Mouse (Mus musculus): ENCODE measurements at regions not wholly inside any gene's neighbourhood (a gene's known extent, or its start where the extent isn't known, plus 50 kb on each side); places are given as distances from the start of the nearest gene placed in this dataset.

DNA sequence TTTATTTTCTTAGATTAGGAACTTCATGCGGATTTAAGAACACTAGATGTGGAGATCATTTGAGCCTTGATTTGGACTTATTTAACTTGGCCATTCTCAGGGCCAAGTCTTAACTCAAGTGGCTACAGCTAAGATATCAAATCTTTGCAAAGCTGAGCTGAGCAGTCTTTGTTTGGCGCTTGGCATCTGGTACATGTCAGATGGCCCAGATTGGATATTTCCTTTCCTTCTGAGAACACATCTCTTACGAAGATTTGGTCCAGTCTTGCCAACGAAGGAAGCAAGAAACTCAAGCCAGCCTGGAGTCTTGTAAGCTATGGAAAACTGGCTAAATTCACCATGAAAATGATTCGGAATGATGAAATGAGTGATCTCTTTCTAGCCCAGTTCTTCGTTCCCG lies 59.1 kb upstream of the Cdc42ep3 start:
- Histone ChIP-seq H3K4me1 (ENCODE audit: control insufficient read depth, insufficient read depth, insufficient read length, low read length) (no peaks in the 10 kb centered on the region), H3K4me3 (ENCODE audit: insufficient read depth, low read depth, low read length) (no peak overlapping the region), H3K27ac (replicated peaks; ENCODE audit: low read depth, low read length) (no peak overlapping the region)

DNA sequence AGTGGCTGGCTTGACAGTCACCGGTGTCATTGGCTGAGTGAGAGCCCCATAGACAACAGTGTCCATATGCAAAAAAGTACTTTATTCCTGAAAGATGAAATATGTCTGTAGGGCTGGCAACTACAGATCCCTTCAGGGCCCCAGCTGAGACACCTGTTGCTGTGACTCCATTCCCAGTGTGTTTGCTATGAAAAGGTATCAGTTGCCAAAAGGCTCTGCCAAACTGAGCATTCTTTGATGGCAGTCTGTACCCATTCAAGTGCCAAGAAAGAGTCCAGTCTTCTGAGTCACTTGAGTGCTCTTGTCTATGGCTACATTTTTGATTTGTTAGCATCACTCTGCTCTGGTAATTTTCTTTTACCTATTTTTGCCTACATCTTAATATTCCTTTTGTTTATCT lies 63.1 kb upstream of the Cdc42ep3 start:
- no peaks in the 10 kb centered on the region for H3K4me1 ChIP-seq (ENCODE audit: control insufficient read depth, insufficient read depth, insufficient read length, low read length)
- H3K4me3 ChIP-seq (ENCODE audit: insufficient read depth, low read depth, low read length), result no peak overlapping the region

DNA sequence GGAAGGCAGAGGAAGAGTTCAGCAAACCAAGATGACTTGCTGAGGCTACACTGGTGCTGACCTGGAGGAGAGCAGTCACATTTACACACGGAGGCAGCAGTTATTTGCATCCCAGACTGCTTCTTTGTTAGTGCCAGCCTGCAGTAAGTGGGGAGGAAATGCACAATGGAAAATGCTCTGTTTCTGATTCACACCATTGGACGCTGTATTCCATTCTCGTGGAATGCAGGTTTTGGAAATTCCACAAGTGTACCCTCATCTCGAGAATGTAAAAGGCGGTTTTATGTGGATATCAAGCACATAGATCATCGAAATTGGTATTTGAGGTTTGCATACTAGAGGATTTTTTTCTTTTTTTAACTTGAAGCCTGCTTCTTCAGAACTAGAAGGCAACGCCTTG lies 66.7 kb upstream of the Cdc42ep3 start:
- no peak overlapping the region for H3K27ac ChIP-seq (replicated peaks; ENCODE audit: low read depth, low read length)
- no peak overlapping the region for H3K4me3 ChIP-seq (ENCODE audit: insufficient read depth, low read depth, low read length)
- H3K4me1 ChIP-seq (ENCODE audit: control insufficient read depth, insufficient read depth, insufficient read length, low read length), result no peaks in the 10 kb centered on the region

More for the DNA sequence above, 63.1 kb upstream of the Cdc42ep3 start:
- no peak overlapping the region for H3K27ac ChIP-seq (replicated peaks; ENCODE audit: low read depth, low read length)

DNA sequence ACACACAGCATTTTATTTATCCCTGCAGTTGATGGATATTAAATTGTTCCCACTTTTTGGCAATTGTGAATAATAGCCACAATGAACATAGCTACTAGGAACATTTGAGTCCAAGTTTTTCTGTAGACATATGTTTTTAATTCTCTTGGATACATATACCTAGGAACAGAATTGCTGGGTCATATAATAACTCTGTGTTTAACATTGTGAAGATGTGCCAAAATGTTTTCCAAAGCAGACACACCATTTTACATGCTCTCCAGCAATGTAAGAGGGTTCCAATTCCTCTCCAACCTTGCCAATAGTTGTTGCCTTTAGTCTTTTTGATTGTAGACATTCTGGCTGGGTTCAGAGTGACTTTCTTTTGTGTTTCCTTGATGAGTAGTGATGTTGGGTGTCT lies 84.3 kb upstream of the Cdc42ep3 start:
- no peak overlapping the region for H3K4me3 ChIP-seq (ENCODE audit: insufficient read depth, low read depth, low read length)
- H3K27ac ChIP-seq (replicated peaks; ENCODE audit: low read depth, low read length), result no peak overlapping the region
- H3K4me1 ChIP-seq (ENCODE audit: control insufficient read depth, insufficient read depth, insufficient read length, low read length), result peaks cover 3% of the 10 kb centered on the region; the same call in 1 of the 2 replicates

DNA sequence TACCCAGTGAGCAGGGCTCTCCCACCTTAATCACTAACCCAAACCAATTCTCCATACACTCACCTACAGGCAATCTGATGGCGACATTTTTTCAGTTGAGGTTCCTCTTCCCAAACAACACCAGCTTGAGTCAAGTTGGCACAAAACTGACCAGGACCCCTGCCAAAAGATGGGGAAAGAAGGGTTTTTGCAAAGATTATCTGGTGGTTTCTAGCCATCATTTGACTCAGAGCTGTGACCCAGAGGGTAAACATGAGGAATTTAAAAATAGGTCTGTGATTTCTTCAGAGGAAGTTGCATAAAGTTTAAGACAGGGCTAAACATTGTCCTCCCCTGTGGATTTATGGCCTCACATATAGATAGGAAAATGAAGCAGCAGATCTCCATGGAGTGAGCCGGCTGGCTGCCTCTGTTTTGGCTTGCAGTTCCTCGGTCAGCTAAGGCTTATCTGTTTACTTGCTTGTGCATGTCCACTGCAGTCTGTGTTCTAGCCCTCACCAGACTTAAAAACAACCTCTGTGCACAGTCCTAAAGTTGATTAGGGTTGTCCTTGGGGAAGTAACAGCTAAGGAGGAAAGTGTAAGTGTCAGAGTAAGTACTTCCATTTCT lies 87.7 kb upstream of the Cdc42ep3 start:
- no peak overlapping the region for H3K27ac ChIP-seq (replicated peaks; ENCODE audit: low read depth, low read length)
- peaks cover 3% of the 10 kb centered on the region; the same call in 1 of the 2 replicates for H3K4me1 ChIP-seq (ENCODE audit: control insufficient read depth, insufficient read depth, insufficient read length, low read length)
- H3K4me3 ChIP-seq (ENCODE audit: insufficient read depth, low read depth, low read length), result no peak overlapping the region

DNA sequence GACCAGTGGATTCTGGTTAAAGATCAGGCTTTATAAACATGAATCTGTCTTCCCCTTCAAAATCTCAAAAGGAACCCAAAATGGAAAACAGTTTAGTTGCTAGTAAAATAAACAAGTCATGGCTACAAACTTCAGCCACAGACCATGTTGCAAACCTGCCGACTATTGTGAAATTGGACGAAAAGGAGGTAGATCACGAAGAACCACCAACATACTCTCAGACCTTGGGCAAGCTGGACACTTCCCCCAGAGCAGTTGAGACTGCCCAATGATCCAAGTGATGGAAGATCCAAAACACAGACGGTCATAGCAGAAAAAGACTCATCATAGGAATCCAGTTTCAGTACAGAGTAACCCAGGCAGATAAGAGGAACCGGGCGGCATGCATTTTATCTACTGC lies 92.3 kb upstream of the Cdc42ep3 start:
- Histone ChIP-seq H3K4me1 (ENCODE audit: control insufficient read depth, insufficient read depth, insufficient read length, low read length) (peaks cover 5% of the 10 kb centered on the region; the same call in 1 of the 2 replicates), H3K27ac (replicated peaks; ENCODE audit: low read depth, low read length) (no peak overlapping the region), H3K4me3 (ENCODE audit: insufficient read depth, low read depth, low read length) (no peak overlapping the region)

DNA sequence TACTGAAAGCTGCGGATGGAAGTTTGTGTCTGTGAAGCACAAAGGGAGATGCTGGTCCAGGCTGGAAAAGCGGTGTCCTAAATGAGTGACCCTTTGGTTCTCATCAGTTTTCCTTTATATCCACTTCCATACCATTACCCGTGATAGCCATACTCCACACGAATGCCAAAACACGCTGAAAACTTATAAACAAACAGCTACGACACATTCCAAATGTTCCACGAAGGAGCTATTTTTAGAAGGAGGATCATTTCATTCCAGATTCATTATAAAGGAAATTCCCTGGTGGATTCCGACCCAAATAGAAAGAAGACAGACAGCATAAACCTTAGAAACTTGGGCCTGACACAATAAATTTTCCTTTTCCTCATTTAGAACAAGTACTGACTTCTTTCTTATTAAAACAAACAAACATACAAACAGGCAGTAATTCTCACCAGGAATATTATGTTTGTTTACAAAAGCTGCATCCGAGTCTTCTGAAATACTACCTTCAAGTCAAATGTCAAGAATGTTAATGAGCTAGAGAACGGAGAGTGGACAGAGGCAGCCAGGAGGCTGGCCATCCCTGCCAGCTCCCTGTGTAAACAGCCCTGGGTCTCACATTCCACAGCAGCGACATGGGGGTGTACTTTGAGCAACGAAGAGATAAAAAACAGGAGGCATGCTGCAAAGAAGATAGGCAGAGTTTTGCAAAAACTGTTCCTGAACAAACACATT lies 96.4 kb upstream of the Cdc42ep3 start:
- H3K4me3 ChIP-seq (ENCODE audit: insufficient read depth, low read depth, low read length), result no peak overlapping the region
- peaks cover 2% of the 10 kb centered on the region; the same call in 1 of the 2 replicates for H3K4me1 ChIP-seq (ENCODE audit: control insufficient read depth, insufficient read depth, insufficient read length, low read length)
- H3K27ac ChIP-seq (replicated peaks; ENCODE audit: low read depth, low read length), result peak overlapping the region; percentile 1

DNA sequence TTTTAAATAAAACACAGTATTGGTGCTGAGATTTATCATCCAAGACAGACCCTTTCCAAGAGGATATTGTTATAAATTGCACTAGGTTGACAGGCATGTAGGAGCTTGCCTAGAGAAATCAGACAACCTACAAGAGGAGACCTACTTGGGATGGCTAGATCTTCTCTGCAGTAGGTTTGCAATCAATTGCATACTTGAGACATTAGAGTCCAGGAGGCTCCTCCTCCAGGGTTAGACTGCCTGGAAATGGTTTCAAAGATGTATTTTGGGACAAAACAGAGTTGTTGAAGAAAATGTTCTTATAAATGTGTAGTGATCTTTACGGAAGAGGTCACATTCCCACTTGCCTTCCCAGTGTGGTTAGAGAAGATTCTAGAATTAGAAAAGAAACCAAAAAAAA lies 98.9 kb upstream of the Cdc42ep3 start:
- H3K27ac ChIP-seq (replicated peaks; ENCODE audit: low read depth, low read length), result no peak overlapping the region

DNA sequence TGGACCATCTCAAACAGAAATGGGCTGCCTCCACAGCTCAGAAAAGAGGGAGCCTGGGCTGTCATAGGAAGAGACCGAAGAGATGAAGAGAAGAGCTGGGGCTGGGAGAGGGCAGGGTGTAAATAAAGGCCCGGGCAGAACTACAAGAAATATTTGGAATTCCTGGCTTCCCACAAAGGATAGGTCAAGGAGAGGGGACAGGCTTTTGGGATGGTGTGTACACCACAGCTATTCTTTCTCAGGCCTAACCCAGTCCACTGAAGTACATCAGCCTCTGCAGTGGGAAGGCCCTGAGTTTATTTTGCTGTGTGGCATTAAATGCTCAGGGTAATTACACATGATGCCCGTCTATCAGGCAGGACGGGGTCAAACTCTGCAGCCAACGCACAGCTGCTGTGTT lies 99.6 kb upstream of the Cdc42ep3 start:
- Histone ChIP-seq H3K4me1 (ENCODE audit: control insufficient read depth, insufficient read depth, insufficient read length, low read length) (peaks cover 8% of the 10 kb centered on the region; the same call in 1 of the 2 replicates), H3K27ac (replicated peaks; ENCODE audit: low read depth, low read length) (no peak overlapping the region), H3K4me3 (ENCODE audit: insufficient read depth, low read depth, low read length) (no peak overlapping the region)

More for the DNA sequence above, 98.9 kb upstream of the Cdc42ep3 start:
- Histone ChIP-seq H3K4me1 (ENCODE audit: control insufficient read depth, insufficient read depth, insufficient read length, low read length) (peaks cover 8% of the 10 kb centered on the region; the same call in 1 of the 2 replicates), H3K4me3 (ENCODE audit: insufficient read depth, low read depth, low read length) (no peak overlapping the region)

DNA sequence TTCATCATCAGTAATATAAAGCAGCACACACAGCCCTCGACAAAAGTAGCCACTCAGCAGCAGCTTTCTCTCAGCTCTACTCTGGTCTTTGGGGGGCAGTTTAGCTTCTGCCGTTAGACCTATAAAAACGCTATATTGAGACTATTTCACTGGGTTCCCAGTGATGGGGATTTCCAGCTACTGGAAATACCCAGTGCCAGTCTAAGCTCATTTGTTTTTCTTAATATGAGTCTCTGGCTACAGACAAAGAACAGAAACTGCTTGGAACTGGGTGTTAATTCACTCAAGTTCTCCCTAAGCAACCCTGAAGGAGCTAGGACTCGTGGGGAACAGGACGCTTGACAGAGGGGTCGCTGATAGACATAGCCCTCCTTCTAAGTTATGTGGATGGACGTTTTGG lies 100.3 kb upstream of the Cdc42ep3 start:
- no peak overlapping the region for H3K4me3 ChIP-seq (ENCODE audit: insufficient read depth, low read depth, low read length)
- no peak overlapping the region for H3K27ac ChIP-seq (replicated peaks; ENCODE audit: low read depth, low read length)
- H3K4me1 ChIP-seq (ENCODE audit: control insufficient read depth, insufficient read depth, insufficient read length, low read length), result peaks cover 8% of the 10 kb centered on the region; the same call in 1 of the 2 replicates

DNA sequence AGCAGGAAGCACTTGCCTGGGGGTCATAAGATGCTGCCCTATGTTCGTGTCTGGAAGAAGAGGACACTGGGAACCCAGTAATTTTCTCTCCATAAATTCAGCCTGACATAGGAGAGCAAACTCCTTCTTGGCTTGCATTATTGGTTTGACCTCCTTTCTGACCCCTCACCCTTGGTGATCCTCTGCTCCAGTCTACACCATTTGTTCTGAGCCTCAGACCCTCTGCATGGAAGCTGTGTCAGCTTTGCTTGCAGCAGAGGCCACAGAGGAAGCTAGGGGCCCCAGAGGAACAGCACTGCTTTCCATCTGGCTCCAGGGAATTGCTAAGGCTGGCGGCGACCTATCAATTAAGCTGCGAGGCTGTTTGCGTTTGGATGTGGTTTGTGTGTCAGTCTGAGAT lies 102.7 kb upstream of the Cdc42ep3 start:
- Histone ChIP-seq H3K27ac (replicated peaks; ENCODE audit: low read depth, low read length) (no peak overlapping the region), H3K4me3 (ENCODE audit: insufficient read depth, low read depth, low read length) (no peak overlapping the region), H3K4me1 (ENCODE audit: control insufficient read depth, insufficient read depth, insufficient read length, low read length) (peaks cover 7% of the 10 kb centered on the region)

DNA sequence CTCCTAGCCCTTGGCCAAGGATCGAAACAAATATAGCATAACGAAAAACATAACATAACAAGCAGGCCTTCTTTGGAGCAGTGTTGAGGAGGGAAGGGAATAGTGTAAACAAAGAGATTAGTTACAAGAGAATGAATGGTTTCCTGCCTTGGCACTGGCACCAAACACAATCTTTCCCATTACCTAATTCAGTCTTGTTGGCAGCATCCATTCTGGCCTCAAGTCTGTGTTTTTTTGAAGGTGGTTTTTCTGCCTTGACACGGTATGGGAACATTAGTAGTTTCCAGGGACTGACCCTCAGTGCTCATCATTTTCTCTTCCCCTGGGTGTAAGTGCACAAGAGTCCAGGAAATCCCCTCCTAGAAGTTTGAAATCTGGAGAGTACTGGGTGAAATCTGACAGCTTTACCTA lies 106.8 kb upstream of the Cdc42ep3 start:
- Histone ChIP-seq H3K4me1 (ENCODE audit: control insufficient read depth, insufficient read depth, insufficient read length, low read length) (peaks cover 7% of the 10 kb centered on the region), H3K4me3 (ENCODE audit: insufficient read depth, low read depth, low read length) (no peak overlapping the region), H3K27ac (replicated peaks; ENCODE audit: low read depth, low read length) (no peak overlapping the region)

DNA sequence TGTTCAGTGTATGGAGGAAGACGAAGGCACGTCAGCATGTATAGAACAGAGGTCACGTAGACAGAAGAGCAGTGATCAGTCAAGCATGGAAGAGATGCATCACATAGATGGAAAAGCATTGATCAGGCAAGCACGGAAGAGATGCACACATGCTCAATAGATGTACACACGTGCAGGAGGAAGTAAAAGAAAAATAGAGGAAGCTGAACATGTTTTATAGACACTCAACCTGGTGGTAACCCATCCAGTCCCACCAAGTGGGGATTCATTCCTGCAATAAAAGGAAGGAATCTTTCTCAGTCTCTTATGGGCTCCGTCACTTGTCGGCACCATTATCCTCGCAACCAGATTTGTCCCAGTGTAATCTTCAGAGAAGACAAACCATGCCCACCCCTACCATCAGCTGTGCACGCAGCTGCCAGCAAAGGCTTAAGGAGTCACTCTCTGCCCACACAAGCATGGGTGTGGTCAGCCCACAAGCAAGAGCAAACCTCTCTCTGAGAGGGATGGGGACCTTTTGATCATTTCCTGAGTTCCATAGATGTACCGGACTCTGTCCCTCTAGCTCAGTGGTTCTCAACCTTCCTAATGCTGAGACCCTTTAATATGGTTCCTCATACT lies 108.3 kb upstream of the Cdc42ep3 start:
- peaks cover 2% of the 10 kb centered on the region; the same call in 1 of the 2 replicates for H3K4me1 ChIP-seq (ENCODE audit: control insufficient read depth, insufficient read depth, insufficient read length, low read length)
- H3K4me3 ChIP-seq (ENCODE audit: insufficient read depth, low read depth, low read length), result no peak overlapping the region
- no peak overlapping the region for H3K27ac ChIP-seq (replicated peaks; ENCODE audit: low read depth, low read length)

DNA sequence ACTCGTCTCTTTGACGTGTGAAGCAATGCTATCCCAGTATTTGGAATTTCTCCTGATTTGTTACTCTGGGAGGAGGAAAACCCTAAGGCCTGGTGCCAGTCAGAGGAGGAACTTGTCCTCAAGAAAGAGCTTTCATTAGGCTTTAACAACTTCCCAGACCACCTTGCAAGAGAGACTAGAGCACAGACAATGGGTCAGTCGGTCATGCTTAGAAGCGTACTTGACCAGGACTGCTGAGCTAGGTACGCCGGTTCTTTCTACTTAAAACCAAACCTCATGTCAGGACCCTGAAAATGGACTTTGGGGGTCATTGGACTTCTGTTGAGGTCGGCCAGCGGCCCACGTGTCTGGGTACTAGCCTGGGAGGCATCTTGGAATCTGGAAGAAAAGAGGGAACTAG lies 110.8 kb upstream of the Cdc42ep3 start:
- Histone ChIP-seq H3K4me1 (ENCODE audit: control insufficient read depth, insufficient read depth, insufficient read length, low read length) (peaks cover 2% of the 10 kb centered on the region; the same call in 1 of the 2 replicates), H3K27ac (replicated peaks; ENCODE audit: low read depth, low read length) (no peak overlapping the region), H3K4me3 (ENCODE audit: insufficient read depth, low read depth, low read length) (no peak overlapping the region)

DNA sequence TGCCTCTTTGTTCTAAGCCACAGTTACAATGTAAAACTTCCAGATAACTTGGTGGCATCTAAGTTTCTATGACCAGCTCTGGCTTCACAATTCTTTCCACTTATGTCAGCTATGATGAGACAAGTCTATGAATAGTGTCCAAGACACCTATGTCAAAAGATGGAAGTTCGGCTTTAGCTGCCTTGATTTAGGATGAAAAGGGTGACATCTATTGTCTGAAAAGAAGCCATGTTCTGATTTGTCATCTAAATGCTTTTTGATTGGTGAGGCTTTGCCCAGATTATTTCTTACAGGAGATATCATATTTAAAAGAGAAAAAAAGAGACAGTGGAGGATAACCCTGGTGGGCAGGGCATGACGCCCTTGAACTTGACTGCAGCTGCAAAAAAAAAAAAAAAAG lies 116.7 kb upstream of the Cdc42ep3 start:
- H3K27ac ChIP-seq (replicated peaks; ENCODE audit: low read depth, low read length), result no peak overlapping the region
- H3K4me1 ChIP-seq (ENCODE audit: control insufficient read depth, insufficient read depth, insufficient read length, low read length), result peaks cover 5% of the 10 kb centered on the region; the same call in 1 of the 2 replicates
- H3K4me3 ChIP-seq (ENCODE audit: insufficient read depth, low read depth, low read length), result no peak overlapping the region
